Mouse (Mus musculus) hindbrain, embryonic 10.5 days (tissue): ENCODE results near the gene Srpk2. TPM values are rescaled to one million over a fixed set of nuclear protein-coding genes. Genes with fewer than 3 reads are reported as not detected.
A peak's percentile ranks its signal among the peaks of the same experiment; 100 is the strongest.
"Not testable (repeated sequence)": the region's sequence is repeated elsewhere in the genome, so short reads cannot be mapped to it uniquely, and the experiment has no call there.

Experiments used
- DNase-seq: peaks from one replicate; pipeline ENCODE4 v3.0.0-alpha.2; 2017; ENCODE audit warnings: low spot score
- H3K27ac ChIP-seq: fragments of 300-500 bp; sonication (generic); 2 replicates; pipeline ENCODE4 v1.5.1; 2016; ENCODE audit warnings: mild to moderate bottlenecking, moderate library complexity
- H3K27me3 ChIP-seq: fragments of 300-500 bp; sonication (generic); 2 replicates; pipeline ENCODE4 v1.6.1; 2016; ENCODE audit warnings: mild to moderate bottlenecking; ENCODE audit not compliant: poor library complexity, insufficient read depth, severe bottlenecking
- H3K36me3 ChIP-seq: fragments of 300-500 bp; sonication (generic); 2 replicates; pipeline ENCODE4 v1.6.1; 2016; ENCODE audit warnings: mild to moderate bottlenecking, moderate library complexity
- H3K4me1 ChIP-seq: fragments of 300-500 bp; sonication (generic); replicated peaks from 2 replicates; pipeline ENCODE4 v1.6.1; 2016; ENCODE audit warnings: mild to moderate bottlenecking
- H3K4me3 ChIP-seq: fragments of 300-500 bp; sonication (generic); 2 replicates; pipeline ENCODE4 v1.5.1; 2016; ENCODE audit warnings: mild to moderate bottlenecking, moderate library complexity
- H3K9me3 ChIP-seq: fragments of 300-500 bp; sonication (generic); 2 replicates; pipeline ENCODE4 v1.6.1; 2016; ENCODE audit warnings: mild to moderate bottlenecking, moderate library complexity
- WGBS: fragments of 180-500 bp; shearing (Covaris S2); methylation state at CpG from one replicate; pipeline ENCODE4 v1.1.7; 2016; 5-methylcytosine and 5-hydroxymethylcytosine counted together
- polyA plus RNA-seq: library from polyadenylated mRNA; unstranded; fragments of >200 nt; fragmentation: Nextera tagmentation; extraction: Ambion mirVana; gene quantifications from 2 replicates; pipeline ENCODE4 v1.2.1, GENCODE M21; 2016

Srpk2 gene
- polyA plus RNA-seq, 1 experiment from 2014 or later = 49.7 TPM

- H3K27ac ChIP-seq = no peak overlapping the region
- DNase-seq = no peak
- H3K36me3 ChIP-seq = no peaks in the 10 kb centered on the region
- H3K4me3 ChIP-seq = no peak overlapping the region
- H3K27me3 ChIP-seq = no peaks in the 10 kb centered on the region
- H3K4me1 ChIP-seq = peaks cover 5% of the 10 kb centered on the region
- no peaks in the 10 kb centered on the region for H3K9me3 ChIP-seq
- 96% methylated on average over 5 of the region's 5 CpGs for WGBS
Measured at GRCm38 (mm10) chr5:23596326-23596965, 88.0 kb downstream of the Srpk2 start.

DNA sequence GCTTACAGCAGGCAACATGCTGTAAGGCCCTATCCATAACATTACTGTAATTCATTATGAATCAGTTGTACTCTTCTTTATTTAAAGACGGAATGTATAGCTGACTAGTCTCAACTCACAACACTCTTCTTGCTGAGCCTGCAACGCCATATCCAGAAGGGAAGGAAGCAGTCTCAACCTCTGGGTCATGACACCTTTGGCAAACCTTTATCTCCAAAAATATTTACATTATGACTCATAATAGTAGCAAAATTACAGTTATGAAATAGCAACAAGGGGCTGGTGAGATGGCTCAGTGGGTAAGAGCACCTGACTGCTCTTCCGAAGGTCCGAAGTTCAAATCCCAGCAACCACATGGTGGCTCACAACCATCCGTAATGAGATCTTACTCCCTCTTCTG lies 94.1 kb downstream of the Srpk2 start:
- 93% methylated on average over 5 of the region's 5 CpGs for WGBS
- not testable (repeated sequence) for H3K27ac ChIP-seq

DNA sequence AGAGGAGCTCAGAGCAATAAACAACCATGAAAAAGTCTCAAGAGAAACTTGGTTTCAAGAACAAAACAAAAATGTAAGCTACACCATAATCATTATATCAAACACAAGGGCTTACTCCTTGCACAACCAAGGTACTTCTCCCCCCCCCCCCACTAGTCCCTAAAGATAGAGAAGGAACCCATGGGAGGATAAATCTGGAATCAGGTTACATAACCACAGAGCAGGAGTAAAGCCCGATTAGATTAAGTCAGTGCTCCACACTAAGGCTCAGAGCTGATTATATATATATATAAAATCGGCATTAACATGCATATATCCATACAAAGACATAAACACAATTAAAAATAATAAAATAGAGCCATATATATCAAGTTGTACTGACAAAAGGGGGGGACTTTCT lies 96.8 kb downstream of the Srpk2 start:
- H3K4me3 ChIP-seq = no peak overlapping the region
- peaks cover 7% of the 10 kb centered on the region; the same call in 1 of the 2 replicates for H3K4me1 ChIP-seq
- no peaks in the 10 kb centered on the region for H3K27me3 ChIP-seq
- no peaks in the 10 kb centered on the region for H3K36me3 ChIP-seq
- no peak for DNase-seq
- no peaks in the 10 kb centered on the region for H3K9me3 ChIP-seq
- H3K27ac ChIP-seq = no peak overlapping the region
- 85% methylated on average over 2 of the region's 2 CpGs for WGBS

More for the DNA sequence above, 94.1 kb downstream of the Srpk2 start:
- H3K4me3 ChIP-seq, DNase-seq, H3K9me3 ChIP-seq, H3K36me3 ChIP-seq, H3K4me1 ChIP-seq, H3K27me3 ChIP-seq: not testable (repeated sequence)

GRCm38 (mm10) chr5:23586531-23587453 lies 97.6 kb downstream of the Srpk2 start:
- Histone ChIP-seq H3K27me3 (no peaks in the 10 kb centered on the region), H3K27ac (no peak overlapping the region), H3K9me3 (no peaks in the 10 kb centered on the region), H3K36me3 (no peaks in the 10 kb centered on the region), H3K4me3 (no peak overlapping the region), H3K4me1 (peaks cover 7% of the 10 kb centered on the region; the same call in 1 of the 2 replicates)
- no peak for DNase-seq
- WGBS = 91% methylated on average over 13 of the region's 13 CpGs

DNA sequence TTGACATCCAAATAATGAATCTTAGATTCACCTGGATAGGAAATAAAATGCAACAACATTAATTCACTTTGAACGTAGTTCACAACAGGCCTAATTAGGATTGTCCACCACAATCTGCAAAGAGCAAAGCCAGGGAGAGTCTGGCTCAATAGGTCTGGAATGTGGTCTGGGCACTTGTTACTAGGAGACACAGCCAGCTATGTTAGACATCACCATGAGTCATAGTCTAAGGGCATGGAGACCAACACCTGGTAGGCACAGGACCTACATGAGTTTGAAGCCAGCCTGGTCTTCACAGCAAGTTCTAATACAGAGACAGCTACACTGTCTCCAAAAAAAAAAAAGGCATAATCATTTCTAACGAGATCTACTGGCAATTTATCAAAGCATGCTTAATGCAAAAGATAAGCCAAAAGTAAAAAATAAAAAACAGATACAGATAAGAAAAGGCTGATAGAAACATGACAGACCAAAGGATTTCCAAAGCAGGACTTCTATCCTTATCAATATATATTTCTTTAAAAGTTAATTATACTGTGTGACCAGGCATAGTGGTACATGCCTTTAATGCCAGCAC lies 102.8 kb downstream of the Srpk2 start:
- no peak overlapping the region for H3K4me3 ChIP-seq
- 76% methylated on average over 2 of the region's 2 CpGs for WGBS
- no peaks in the 10 kb centered on the region for H3K27me3 ChIP-seq
- H3K9me3 ChIP-seq = no peaks in the 10 kb centered on the region
- no peak overlapping the region for H3K27ac ChIP-seq
- H3K4me1 ChIP-seq = peaks cover 25% of the 10 kb centered on the region
- H3K36me3 ChIP-seq = no peaks in the 10 kb centered on the region
- no peak for DNase-seq

GRCm38 (mm10) chr5:23579120-23579880 lies 105.1 kb downstream of the Srpk2 start:
- Histone ChIP-seq H3K9me3 (no peaks in the 10 kb centered on the region), H3K4me1 (peaks cover 30% of the 10 kb centered on the region), H3K27ac (peak overlapping the region; percentile 56), H3K36me3 (no peaks in the 10 kb centered on the region), H3K4me3 (no peak overlapping the region), H3K27me3 (no peaks in the 10 kb centered on the region)
- DNase-seq = no peak
- 94% methylated on average over 3 of the region's 3 CpGs for WGBS

GRCm38 (mm10) chr5:23578322-23578957 lies 106.0 kb downstream of the Srpk2 start:
- no peak for DNase-seq
- Histone ChIP-seq H3K36me3 (peaks cover 7% of the 10 kb centered on the region; the same call in 1 of the 2 replicates), H3K4me3 (no peak overlapping the region), H3K27me3 (no peaks in the 10 kb centered on the region), H3K27ac (peak overlapping the region; percentile 56), H3K4me1 (peaks cover 30% of the 10 kb centered on the region), H3K9me3 (peaks cover 5% of the 10 kb centered on the region; the same call in 1 of the 2 replicates)
- 87% methylated on average over 4 of the region's 4 CpGs for WGBS

DNA sequence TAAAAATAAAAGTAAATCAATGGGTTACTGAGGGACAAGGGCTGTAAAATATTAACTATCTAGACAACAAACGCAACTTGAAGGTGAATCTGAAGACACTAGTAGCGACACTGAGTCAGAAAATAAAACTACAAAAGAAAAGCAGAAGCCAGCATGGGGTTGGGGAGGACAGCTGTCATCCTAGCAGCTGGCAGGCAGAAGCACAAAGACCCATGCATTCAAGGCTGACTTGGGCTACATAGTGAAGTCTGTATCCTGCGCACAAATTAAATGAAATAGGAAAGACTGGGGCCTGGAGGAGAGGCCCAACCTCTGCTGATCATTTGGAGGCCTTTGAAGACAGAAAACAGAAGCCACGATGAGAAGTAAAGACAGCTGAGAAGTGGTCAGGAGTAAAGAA lies 106.6 kb downstream of the Srpk2 start:
- peak; percentile 43 for DNase-seq
- peak overlapping the region; percentile 56 for H3K27ac ChIP-seq
- H3K36me3 ChIP-seq = peaks cover 9% of the 10 kb centered on the region; the same call in 1 of the 2 replicates
- peaks cover 30% of the 10 kb centered on the region for H3K4me1 ChIP-seq
- H3K4me3 ChIP-seq = no peak overlapping the region
- 34% methylated on average over 4 of the region's 4 CpGs for WGBS
- no peaks in the 10 kb centered on the region for H3K27me3 ChIP-seq
- peaks cover 8% of the 10 kb centered on the region; the same call in 1 of the 2 replicates for H3K9me3 ChIP-seq

GRCm38 (mm10) chr5:23576336-23577094 lies 107.9 kb downstream of the Srpk2 start:
- H3K36me3 ChIP-seq = peaks cover 9% of the 10 kb centered on the region; the same call in 1 of the 2 replicates
- H3K27ac ChIP-seq = peak overlapping the region; percentile 56
- H3K27me3 ChIP-seq = no peaks in the 10 kb centered on the region
- no peak for DNase-seq
- peaks cover 30% of the 10 kb centered on the region for H3K4me1 ChIP-seq
- H3K9me3 ChIP-seq = peaks cover 8% of the 10 kb centered on the region; the same call in 1 of the 2 replicates
- 67% methylated on average over 6 of the region's 6 CpGs for WGBS
- no peak overlapping the region for H3K4me3 ChIP-seq

DNA sequence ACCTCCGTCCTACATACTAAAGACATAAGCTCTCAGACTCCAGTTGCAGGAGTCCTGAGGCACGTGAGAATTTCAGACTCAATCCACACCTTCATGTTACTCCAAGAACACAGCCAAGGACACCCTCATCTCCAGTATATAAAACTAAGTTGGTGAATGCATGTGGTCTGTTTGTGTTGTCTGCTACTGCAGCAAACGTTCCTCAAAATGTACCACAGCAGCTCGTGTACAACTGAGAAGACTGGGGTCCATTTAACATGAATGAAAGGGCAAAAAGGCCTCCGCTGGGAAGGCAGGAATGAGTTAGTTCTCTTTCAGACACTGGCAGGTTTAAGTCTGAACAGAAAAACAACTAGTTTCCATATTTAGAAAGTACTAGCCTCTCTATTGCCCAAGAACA lies 110.5 kb downstream of the Srpk2 start:
- no peak overlapping the region for H3K27ac ChIP-seq
- no peak for DNase-seq
- no peak overlapping the region for H3K4me3 ChIP-seq
- H3K4me1 ChIP-seq = peaks cover 29% of the 10 kb centered on the region
- H3K27me3 ChIP-seq = no peaks in the 10 kb centered on the region
- peaks cover 14% of the 10 kb centered on the region for H3K36me3 ChIP-seq
- WGBS = 95% methylated on average over 5 of the region's 5 CpGs
- H3K9me3 ChIP-seq = peaks cover 8% of the 10 kb centered on the region; the same call in 1 of the 2 replicates

GRCm38 (mm10) chr5:23568188-23568587 lies 116.2 kb downstream of the Srpk2 start:
- Histone ChIP-seq H3K27ac (no peak overlapping the region), H3K9me3 (peaks cover under 1% of the 10 kb centered on the region; the same call in 1 of the 2 replicates), H3K27me3 (no peaks in the 10 kb centered on the region), H3K36me3 (peaks cover 25% of the 10 kb centered on the region), H3K4me1 (no peaks in the 10 kb centered on the region), H3K4me3 (no peak overlapping the region)
- WGBS = 94% methylated on average over 5 of the region's 5 CpGs
- DNase-seq = no peak
